Mouse (Mus musculus): Measurements from ENCODE around the gene Add3.

Gene Add3

GRCm38 (mm10) chr19:53130399-53131175, 9.7 kb upstream of the Add3 start:
- DNase-seq: peak; percentile 75

GRCm38 (mm10) chr19:53132471-53132870, 7.8 kb upstream of the Add3 start:
- no peak for DNase-seq

- no peak for DNase-seq
Observed at GRCm38 (mm10) chr19:53136336-53137090, 3.7 kb upstream of the Add3 start.

- no peak for DNase-seq
Observed at GRCm38 (mm10) chr19:53137116-53137670, 3.0 kb upstream of the Add3 start.

- DNase-seq: no peak
Observed at GRCm38 (mm10) chr19:53140804-53141250, 584 bp downstream of the Add3 start.

- peak; percentile 63 for DNase-seq
Observed at GRCm38 (mm10) chr19:53141251-53142072, 1.2 kb downstream of the Add3 start.

GRCm38 (mm10) chr19:53142190-53143107, 2.2 kb downstream of the Add3 start:
- peak; percentile 100 for DNase-seq

- DNase-seq: peak; percentile 61
Observed at GRCm38 (mm10) chr19:53143108-53143971, 3.1 kb downstream of the Add3 start.

GRCm38 (mm10) chr19:53145075-53145474, 4.8 kb downstream of the Add3 start:
- no peak for DNase-seq

GRCm38 (mm10) chr19:53149381-53149780, 9.1 kb downstream of the Add3 start:
- DNase-seq: no peak

- no peak for DNase-seq
Observed at GRCm38 (mm10) chr19:53152451-53152850, 12.2 kb downstream of the Add3 start.

- DNase-seq: no peak
Observed at GRCm38 (mm10) chr19:53153096-53153495, 12.9 kb downstream of the Add3 start.

GRCm38 (mm10) chr19:53154156-53154555, 13.9 kb downstream of the Add3 start:
- no peak for DNase-seq

- no peak for DNase-seq
Observed at GRCm38 (mm10) chr19:53156361-53156760, 16.1 kb downstream of the Add3 start.

- no peak for DNase-seq
Observed at GRCm38 (mm10) chr19:53157176-53157575, 16.9 kb downstream of the Add3 start.

GRCm38 (mm10) chr19:53159351-53159750, 19.1 kb downstream of the Add3 start:
- no peak for DNase-seq

GRCm38 (mm10) chr19:53162927-53163326, 22.7 kb downstream of the Add3 start:
- DNase-seq: no peak

- no peak for DNase-seq
Observed at GRCm38 (mm10) chr19:53164645-53165044, 24.4 kb downstream of the Add3 start.

GRCm38 (mm10) chr19:53165305-53166240, 25.3 kb downstream of the Add3 start:
- DNase-seq: no peak

- no peak for DNase-seq
Observed at GRCm38 (mm10) chr19:53166367-53166766, 26.1 kb downstream of the Add3 start.
